Mouse (Mus musculus): ENCODE results near the gene Gm37240. TPM values are rescaled to one million over a fixed set of nuclear protein-coding genes. Genes with fewer than 3 reads are reported as not detected.
A peak's percentile ranks its signal among the peaks of the same experiment; 100 is the strongest.

Gm37240 gene
- polyA plus RNA-seq, 1 experiment from 2014 or later: 0.82 TPM

DNA sequence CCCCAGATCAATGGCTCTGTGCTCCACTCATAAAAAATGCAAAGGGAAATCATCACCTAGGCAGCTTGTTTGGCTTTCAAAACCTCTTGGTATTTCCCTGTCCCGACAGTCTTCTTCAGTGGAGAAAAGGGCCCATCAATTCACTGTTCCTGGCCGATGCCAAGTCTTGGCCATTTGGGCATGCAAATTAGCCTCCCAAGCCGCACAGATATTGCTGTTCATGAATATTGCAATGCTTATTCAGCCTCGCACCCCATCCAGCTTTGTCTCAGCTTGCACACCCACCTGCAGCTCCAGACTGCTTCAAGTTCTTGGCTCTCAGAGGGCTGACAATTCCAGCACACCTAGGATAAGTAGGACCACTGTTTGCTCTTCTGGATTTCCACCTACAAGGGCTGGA is 685.5 kb downstream of the Gm37240 start:
- Histone ChIP-seq H3K4me1 (ENCODE audit: control insufficient read depth, insufficient read depth, low read length) (no peaks in the 10 kb centered on the region), H3K9ac (ENCODE audit: low read length) (no peak overlapping the region), H3K9me3 (ENCODE audit: control insufficient read depth, low read length) (no peaks in the 10 kb centered on the region), H3K27me3 (ENCODE audit: control insufficient read depth, insufficient read depth, low read length) (no peaks in the 10 kb centered on the region), H3K36me3 (ENCODE audit: control insufficient read depth, insufficient read depth, low read length) (no peaks in the 10 kb centered on the region), H3K4me3 (ENCODE audit: low read depth, low read length) (no peak overlapping the region), H3K27ac (ENCODE audit: low read depth, low read length) (no peak overlapping the region), H3K4me2 (ENCODE audit: low read depth) (no peak overlapping the region)
- ATAC-seq (ENCODE audit: insufficient read depth, low FRiP score, low TSS enrichment) (no peak), DNase-seq (ENCODE audit: low spot score) (no peak)
- WGBS: 67% methylated on average over 4 of the region's 4 CpGs

DNA sequence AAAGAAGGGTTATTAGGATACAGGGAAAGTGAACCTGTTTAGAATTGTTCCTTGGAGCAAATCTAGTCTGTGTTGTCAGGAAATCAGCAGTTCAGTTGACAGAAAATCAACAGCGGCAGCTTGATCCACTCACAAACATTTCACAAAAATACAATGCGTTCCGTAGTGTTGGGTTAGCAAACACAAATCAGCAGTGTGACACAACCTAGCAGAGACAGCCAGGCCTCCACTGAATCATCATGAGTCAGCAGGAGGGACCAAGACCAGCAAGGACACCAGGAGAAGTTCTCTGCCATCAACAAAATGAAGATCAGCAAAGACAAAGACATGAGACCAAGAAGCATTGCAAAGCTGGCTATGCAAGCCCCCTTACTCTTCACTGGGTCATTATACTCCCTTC is 688.8 kb downstream of the Gm37240 start:
- DNase-seq (ENCODE audit: low spot score): no peak
- Histone ChIP-seq H3K9ac (ENCODE audit: low read length) (no peak overlapping the region), H3K36me3 (ENCODE audit: control insufficient read depth, insufficient read depth, low read length) (no peaks in the 10 kb centered on the region), H3K4me3 (ENCODE audit: low read depth, low read length) (no peak overlapping the region), H3K27ac (ENCODE audit: low read depth, low read length) (no peak overlapping the region), H3K4me2 (ENCODE audit: low read depth) (no peak overlapping the region), H3K4me1 (ENCODE audit: control insufficient read depth, insufficient read depth, low read length) (no peaks in the 10 kb centered on the region), H3K27me3 (ENCODE audit: control insufficient read depth, insufficient read depth, low read length) (no peaks in the 10 kb centered on the region), H3K9me3 (ENCODE audit: control insufficient read depth, low read length) (no peaks in the 10 kb centered on the region)
- WGBS: 95% methylated on average over 3 of the region's 3 CpGs
- ATAC-seq (ENCODE audit: insufficient read depth, low FRiP score, low TSS enrichment): no peak

GRCm38 (mm10) chr3:85197148-85197547 is 690.2 kb downstream of the Gm37240 start:
- H3K36me3 ChIP-seq (ENCODE audit: control insufficient read depth, insufficient read depth, low read length): no peaks in the 10 kb centered on the region
- no peak for DNase-seq (ENCODE audit: low spot score)
- no peak overlapping the region for H3K4me3 ChIP-seq (ENCODE audit: low read depth, low read length)
- no peaks in the 10 kb centered on the region for H3K27me3 ChIP-seq (ENCODE audit: control insufficient read depth, insufficient read depth, low read length)
- no peak overlapping the region for H3K27ac ChIP-seq (ENCODE audit: low read depth, low read length)
- no peak overlapping the region for H3K9ac ChIP-seq (ENCODE audit: low read length)
- ATAC-seq (ENCODE audit: insufficient read depth, low FRiP score, low TSS enrichment): no peak
- H3K9me3 ChIP-seq (ENCODE audit: control insufficient read depth, low read length): no peaks in the 10 kb centered on the region
- WGBS: 91% methylated on average over 6 of the region's 6 CpGs
- H3K4me2 ChIP-seq (ENCODE audit: low read depth): no peak overlapping the region
- no peaks in the 10 kb centered on the region for H3K4me1 ChIP-seq (ENCODE audit: control insufficient read depth, insufficient read depth, low read length)

GRCm38 (mm10) chr3:85196591-85196990 is 690.7 kb downstream of the Gm37240 start:
- H3K4me1 ChIP-seq (ENCODE audit: control insufficient read depth, insufficient read depth, low read length): no peaks in the 10 kb centered on the region
- H3K4me2 ChIP-seq (ENCODE audit: low read depth): no peak overlapping the region
- no peak overlapping the region for H3K27ac ChIP-seq (ENCODE audit: low read depth, low read length)
- ATAC-seq (ENCODE audit: insufficient read depth, low FRiP score, low TSS enrichment) (no peak), DNase-seq (ENCODE audit: low spot score) (no peak)
- H3K36me3 ChIP-seq (ENCODE audit: control insufficient read depth, insufficient read depth, low read length): no peaks in the 10 kb centered on the region
- no peaks in the 10 kb centered on the region for H3K9me3 ChIP-seq (ENCODE audit: control insufficient read depth, low read length)
- H3K27me3 ChIP-seq (ENCODE audit: control insufficient read depth, insufficient read depth, low read length): no peaks in the 10 kb centered on the region
- H3K9ac ChIP-seq (ENCODE audit: low read length): no peak overlapping the region
- no peak overlapping the region for H3K4me3 ChIP-seq (ENCODE audit: low read depth, low read length)
- WGBS: 87% methylated on average over 4 of the region's 4 CpGs

GRCm38 (mm10) chr3:85195068-85195481 is 692.2 kb downstream of the Gm37240 start:
- 59% methylated on average over 8 of the region's 8 CpGs for WGBS
- ATAC-seq (ENCODE audit: insufficient read depth, low FRiP score, low TSS enrichment): no peak
- Histone ChIP-seq H3K9ac (ENCODE audit: low read length) (no peak overlapping the region), H3K27me3 (ENCODE audit: control insufficient read depth, insufficient read depth, low read length) (no peaks in the 10 kb centered on the region), H3K36me3 (ENCODE audit: control insufficient read depth, insufficient read depth, low read length) (no peaks in the 10 kb centered on the region), H3K27ac (ENCODE audit: low read depth, low read length) (no peak overlapping the region), H3K4me3 (ENCODE audit: low read depth, low read length) (no peak overlapping the region), H3K4me1 (ENCODE audit: control insufficient read depth, insufficient read depth, low read length) (no peaks in the 10 kb centered on the region), H3K9me3 (ENCODE audit: control insufficient read depth, low read length) (no peaks in the 10 kb centered on the region), H3K4me2 (ENCODE audit: low read depth) (no peak overlapping the region)
- DNase-seq (ENCODE audit: low spot score): no peak

- no peaks in the 10 kb centered on the region; the same call in 1 of the 2 replicates for H3K4me1 ChIP-seq (ENCODE audit: control insufficient read depth, insufficient read depth, low read length)
- no peaks in the 10 kb centered on the region for H3K27me3 ChIP-seq (ENCODE audit: control insufficient read depth, insufficient read depth, low read length)
- DNase-seq (ENCODE audit: low spot score): no peak
- no peak overlapping the region for H3K27ac ChIP-seq (ENCODE audit: low read depth, low read length)
- 74% methylated on average over 8 of the region's 8 CpGs for WGBS
- no peaks in the 10 kb centered on the region for H3K36me3 ChIP-seq (ENCODE audit: control insufficient read depth, insufficient read depth, low read length)
- no peak overlapping the region for H3K9ac ChIP-seq (ENCODE audit: low read length)
- no peaks in the 10 kb centered on the region for H3K9me3 ChIP-seq (ENCODE audit: control insufficient read depth, low read length)
- no peak overlapping the region for H3K4me2 ChIP-seq (ENCODE audit: low read depth)
- no peak for ATAC-seq (ENCODE audit: insufficient read depth, low FRiP score, low TSS enrichment)
- H3K4me3 ChIP-seq (ENCODE audit: low read depth, low read length): no peak overlapping the region
These were observed 697.5 kb downstream of the Gm37240 start for GRCm38 (mm10) chr3:85189791-85190190.

GRCm38 (mm10) chr3:85188364-85188763 is 699.0 kb downstream of the Gm37240 start:
- Histone ChIP-seq H3K4me1 (ENCODE audit: control insufficient read depth, insufficient read depth, low read length) (no peaks in the 10 kb centered on the region; the same call in 1 of the 2 replicates), H3K27me3 (ENCODE audit: control insufficient read depth, insufficient read depth, low read length) (no peaks in the 10 kb centered on the region), H3K4me3 (ENCODE audit: low read depth, low read length) (no peak overlapping the region), H3K4me2 (ENCODE audit: low read depth) (no peak overlapping the region), H3K9me3 (ENCODE audit: control insufficient read depth, low read length) (no peaks in the 10 kb centered on the region), H3K36me3 (ENCODE audit: control insufficient read depth, insufficient read depth, low read length) (no peaks in the 10 kb centered on the region), H3K27ac (ENCODE audit: low read depth, low read length) (no peak overlapping the region), H3K9ac (ENCODE audit: low read length) (no peak overlapping the region)
- DNase-seq (ENCODE audit: low spot score) (no peak), ATAC-seq (ENCODE audit: insufficient read depth, low FRiP score, low TSS enrichment) (no peak)
- 48% methylated on average over 5 of the region's 5 CpGs for WGBS

DNA sequence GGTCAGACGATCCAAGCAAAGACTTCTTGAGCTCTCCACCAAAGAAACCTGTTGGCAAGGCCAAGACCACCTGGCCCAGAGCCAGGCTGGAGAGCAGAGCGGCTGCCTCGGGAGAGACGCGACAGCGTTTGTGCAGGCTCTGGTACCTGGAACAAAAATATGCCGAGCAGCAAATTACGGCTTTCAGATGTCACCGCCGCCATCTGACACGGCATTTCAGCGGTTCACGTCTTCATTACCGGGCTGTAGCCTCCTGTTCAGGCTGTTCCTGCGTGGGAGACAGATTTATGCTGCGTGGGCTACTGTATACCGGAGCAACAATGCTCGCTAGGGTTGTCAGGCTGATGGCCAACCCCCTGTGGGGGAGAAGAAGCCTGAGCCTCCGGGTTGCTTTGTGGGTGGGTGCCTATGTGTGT is 700.6 kb downstream of the Gm37240 start:
- Histone ChIP-seq H3K4me3 (ENCODE audit: low read depth, low read length) (no peak overlapping the region), H3K9ac (ENCODE audit: low read length) (no peak overlapping the region), H3K36me3 (ENCODE audit: control insufficient read depth, insufficient read depth, low read length) (no peaks in the 10 kb centered on the region), H3K27me3 (ENCODE audit: control insufficient read depth, insufficient read depth, low read length) (no peaks in the 10 kb centered on the region), H3K4me1 (ENCODE audit: control insufficient read depth, insufficient read depth, low read length) (no peaks in the 10 kb centered on the region; the same call in 1 of the 2 replicates), H3K9me3 (ENCODE audit: control insufficient read depth, low read length) (no peaks in the 10 kb centered on the region), H3K27ac (ENCODE audit: low read depth, low read length) (no peak overlapping the region), H3K4me2 (ENCODE audit: low read depth) (no peak overlapping the region)
- WGBS: 60% methylated on average over 19 of the region's 19 CpGs
- no peak for ATAC-seq (ENCODE audit: insufficient read depth, low FRiP score, low TSS enrichment)
- no peak for DNase-seq (ENCODE audit: low spot score)

- no peak overlapping the region for H3K27ac ChIP-seq (ENCODE audit: low read depth, low read length)
- DNase-seq (ENCODE audit: low spot score): peak; percentile 57
- no peak overlapping the region for H3K9ac ChIP-seq (ENCODE audit: low read length)
- no peaks in the 10 kb centered on the region for H3K27me3 ChIP-seq (ENCODE audit: control insufficient read depth, insufficient read depth, low read length)
- H3K9me3 ChIP-seq (ENCODE audit: control insufficient read depth, low read length): no peaks in the 10 kb centered on the region
- 6% methylated on average over 12 of the region's 12 CpGs for WGBS
- H3K4me1 ChIP-seq (ENCODE audit: control insufficient read depth, insufficient read depth, low read length): no peaks in the 10 kb centered on the region; the same call in 1 of the 2 replicates
- H3K36me3 ChIP-seq (ENCODE audit: control insufficient read depth, insufficient read depth, low read length): no peaks in the 10 kb centered on the region
- H3K4me2 ChIP-seq (ENCODE audit: low read depth): no peak overlapping the region
- no peak overlapping the region for H3K4me3 ChIP-seq (ENCODE audit: low read depth, low read length)
- ATAC-seq (ENCODE audit: insufficient read depth, low FRiP score, low TSS enrichment): no peak
These were observed 701.5 kb downstream of the Gm37240 start for GRCm38 (mm10) chr3:85185827-85186226.

Data from neural tube, embryonic 11.5 days (tissue).